Mouse (Mus musculus): ENCODE measurements at regions not wholly inside any gene's neighbourhood (a gene's known extent, or its start where the extent isn't known, plus 50 kb on each side); places are given as distances from the start of the nearest gene placed in this dataset.

DNA sequence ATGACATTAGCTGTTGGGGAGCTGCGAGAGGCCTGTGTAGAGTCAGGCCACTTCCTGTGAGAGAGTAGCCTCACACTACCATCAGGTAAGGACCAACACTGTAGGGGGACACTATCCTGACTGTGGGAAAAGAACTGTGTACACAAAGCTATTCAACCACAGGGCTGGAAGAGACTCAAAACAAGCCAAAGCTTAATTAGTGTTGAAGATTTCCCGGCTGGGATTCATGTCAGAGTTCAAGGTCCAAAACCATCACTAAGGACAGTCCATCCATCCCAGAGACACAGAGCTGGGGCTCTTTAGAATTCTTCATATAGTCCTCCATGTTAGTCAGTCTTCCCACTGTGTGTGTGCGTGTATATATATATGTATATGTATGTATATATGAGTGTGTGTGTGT, 221.5 kb downstream of the Sox4 start:
- TF ChIP-seq CTCF (IDR thresholded peaks at IDR 0.05; ENCODE audit: low read depth, low read length) (no peak), POLR2A (IDR thresholded peaks at IDR 0.05; ENCODE audit: extremely low read depth, insufficient read depth, low read length) (no peak)
